Mouse (Mus musculus) R1 (cell line): ENCODE data around the gene Pdgfra.
A peak's percentile ranks its signal among the peaks of the same experiment; 100 is the strongest.

Source experiments
- DNase-seq: peaks from one replicate; pipeline ENCODE4 v3.0.0-alpha.2; 2018; ENCODE audit warnings: low read depth, low spot score

The Pdgfra gene

DNA sequence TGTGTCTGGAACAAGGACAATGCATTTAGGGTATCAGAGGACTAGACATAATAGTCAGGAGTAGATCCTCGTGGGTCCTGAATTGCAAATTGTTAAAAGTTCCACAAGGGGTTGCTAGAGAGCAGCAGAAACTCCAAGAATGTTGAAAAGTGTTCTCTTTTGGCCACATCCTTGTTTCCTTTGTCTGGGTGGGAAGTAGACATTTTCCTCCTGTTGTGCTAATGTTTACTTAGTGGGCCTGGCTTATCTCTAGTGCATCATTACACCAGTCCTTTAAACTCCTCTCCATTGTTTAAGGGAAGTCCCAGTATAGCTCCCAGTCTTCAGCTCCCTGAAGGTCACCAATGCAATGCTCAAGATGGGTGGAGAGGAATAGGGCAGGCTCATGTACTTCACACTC, 57.9 kb downstream of the Pdgfra start:
- peak; percentile 87 for DNase-seq

DNA sequence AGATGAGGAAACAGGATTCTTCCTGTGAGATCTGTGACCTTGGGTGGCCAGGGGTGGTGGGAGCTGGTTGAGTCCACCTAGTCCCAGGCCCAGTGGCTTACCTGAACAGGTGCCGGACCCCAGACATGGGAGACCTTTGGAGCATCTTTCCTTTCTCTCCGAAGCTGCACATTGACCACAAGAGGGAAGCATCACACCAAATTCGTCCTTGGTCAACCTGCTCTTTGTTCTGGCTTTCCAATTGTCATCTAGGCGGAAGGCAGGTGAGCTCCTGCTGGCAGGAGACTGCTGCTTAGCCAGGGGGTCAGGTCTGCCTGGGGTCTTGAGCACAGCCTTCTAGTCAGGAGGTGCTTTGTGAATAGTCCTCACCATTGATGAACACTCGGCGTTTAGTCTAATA, 62.4 kb downstream of the Pdgfra start:
- peak; percentile 64 for DNase-seq

- no peak for DNase-seq
Measured at GRCm38 (mm10) chr5:75214929-75215328, 62.8 kb downstream of the Pdgfra start.

DNA sequence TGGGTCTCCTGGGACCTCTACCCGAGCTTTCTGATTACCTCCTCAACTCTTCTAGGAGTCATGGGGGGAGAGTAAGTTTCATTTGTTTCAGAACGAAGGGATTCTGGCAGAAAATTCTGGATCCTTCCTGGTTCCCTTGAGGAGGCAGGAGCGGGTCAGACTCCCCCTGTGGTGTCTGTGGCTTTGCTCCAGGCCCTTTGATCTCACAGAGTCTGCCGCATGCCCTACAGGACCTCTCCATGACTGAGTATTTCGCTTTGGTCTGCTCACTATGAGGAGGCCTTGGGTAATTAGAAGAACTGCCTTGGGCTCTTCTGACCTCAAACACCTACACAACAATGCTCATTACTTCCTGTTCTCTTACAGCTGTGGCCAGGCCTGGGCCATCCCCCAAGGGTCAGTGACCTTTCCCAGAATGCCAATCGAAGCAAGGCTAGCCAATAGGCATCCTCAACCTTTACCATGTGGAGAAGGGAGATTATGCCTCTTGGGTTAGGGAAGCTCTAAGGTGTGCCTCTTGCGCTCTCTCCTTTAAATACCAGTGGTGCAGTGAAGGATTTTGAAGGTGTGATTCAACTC, 63.7 kb downstream of the Pdgfra start:
- DNase-seq = no peak

DNA sequence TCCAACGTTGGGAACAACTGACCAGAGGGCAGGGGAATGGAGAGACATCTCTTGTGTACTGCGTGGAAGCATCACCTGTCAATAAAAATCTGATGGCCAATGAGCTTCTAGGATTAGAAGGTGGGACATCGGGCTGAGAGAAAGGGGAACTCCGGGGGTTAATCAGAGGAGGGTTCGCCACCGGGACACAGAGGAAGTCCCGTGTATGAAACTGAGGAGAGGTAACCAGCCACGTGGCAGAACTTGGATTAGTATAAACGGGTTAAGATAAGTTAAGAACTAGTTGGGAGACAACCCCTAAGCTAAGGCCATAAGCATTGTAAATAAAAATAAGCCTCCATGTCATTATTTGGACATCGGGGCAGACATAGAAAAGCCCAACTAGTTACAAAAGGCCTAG, 69.5 kb downstream of the Pdgfra start:
- no peak for DNase-seq

DNA sequence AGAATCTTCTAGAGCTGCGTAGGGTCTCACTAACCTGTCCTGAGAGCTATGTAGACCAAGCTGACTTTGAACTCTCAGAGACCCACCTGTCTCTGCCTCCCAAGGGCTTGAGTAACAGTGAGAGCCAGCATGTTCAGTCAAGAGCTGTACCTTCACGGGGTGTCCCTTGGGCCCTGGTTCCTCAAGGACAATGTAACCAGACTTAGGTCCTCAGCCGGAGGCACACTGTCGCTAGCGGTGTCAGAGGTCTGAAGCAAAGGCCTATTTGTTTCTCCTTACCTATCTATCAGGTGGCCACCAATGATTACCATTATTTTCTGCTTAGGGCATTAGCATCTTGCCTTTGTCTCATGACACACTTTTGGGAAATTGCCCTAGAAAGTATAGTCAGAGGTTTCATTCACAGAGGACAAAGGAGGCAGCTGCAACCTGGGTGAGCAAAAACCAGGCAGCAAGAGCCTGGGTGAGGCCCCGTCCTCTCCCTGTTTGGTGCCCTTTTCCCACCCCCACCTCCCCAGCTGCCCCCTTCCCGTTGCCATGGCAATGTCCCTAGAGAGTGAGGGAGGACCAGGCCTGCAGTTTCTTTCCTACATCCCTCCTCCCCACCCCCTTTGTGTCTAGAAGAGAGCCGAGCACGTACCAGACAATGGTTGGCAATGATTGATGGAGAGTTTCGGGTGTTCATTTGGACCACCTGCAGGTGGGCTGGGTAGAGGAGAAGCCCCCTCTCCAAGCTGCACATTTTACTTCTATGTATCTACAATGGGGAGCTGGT, 70.6 kb downstream of the Pdgfra start:
- DNase-seq = no peak

DNA sequence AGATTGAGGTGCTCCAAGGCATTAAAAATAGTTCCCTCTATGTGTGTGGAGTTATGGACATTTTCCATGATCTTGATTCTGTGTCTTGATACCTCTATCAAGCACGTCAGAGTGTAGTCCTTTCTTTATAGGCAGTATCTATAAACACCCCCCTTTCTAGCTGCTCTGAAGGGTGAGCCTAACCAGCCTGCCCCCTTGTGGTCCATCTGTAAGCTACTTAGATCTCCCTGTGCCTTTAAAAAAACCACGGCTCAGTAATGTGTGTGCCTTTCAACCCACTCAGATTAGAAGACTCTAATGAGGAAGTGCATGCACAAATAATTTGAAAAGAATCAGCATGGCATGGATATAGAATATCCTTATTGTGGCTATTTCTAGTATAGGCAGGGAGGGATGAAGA, 86.3 kb downstream of the Pdgfra start:
- DNase-seq = peak; percentile 31

- no peak for DNase-seq
Measured at GRCm38 (mm10) chr5:75238928-75239777, 87.1 kb downstream of the Pdgfra start.

- no peak for DNase-seq
Measured at GRCm38 (mm10) chr5:75247070-75247740, 95.1 kb downstream of the Pdgfra start.
